Mouse (Mus musculus) stomach, postnatal 0 days (tissue): Measurements from ENCODE around the gene Syt6. TPM values are rescaled to one million over a fixed set of nuclear protein-coding genes. Genes with fewer than 3 reads are reported as not detected.

Source experiments
- ATAC-seq: fragments of 200-750 bp; cut with Nextera tagmentation; 2 replicates; pipeline ENCODE4 v1.8.0; 2017; ENCODE audit not compliant: low FRiP score, low TSS enrichment
- DNase-seq: peaks from one replicate; pipeline ENCODE4 v3.0.0-alpha.2; 2016; ENCODE audit warnings: low spot score
- H3K27ac ChIP-seq: fragments of 300-500 bp; sonication (generic); replicated peaks from 2 replicates; pipeline ENCODE4 v1.5.1; 2014; ENCODE audit warnings: mild to moderate bottlenecking, control low read depth
- H3K27me3 ChIP-seq: fragments of 300-500 bp; sonication (generic); 2 replicates; pipeline ENCODE4 v1.6.1; 2014; ENCODE audit warnings: low read length; ENCODE audit not compliant: control insufficient read depth, insufficient read depth
- H3K36me3 ChIP-seq: fragments of 300-500 bp; sonication (generic); 2 replicates; pipeline ENCODE4 v1.6.1; 2014; ENCODE audit warnings: low read length, mixed read lengths; ENCODE audit not compliant: control insufficient read depth, insufficient read depth
- H3K4me1 ChIP-seq: fragments of 300-500 bp; sonication (generic); replicated peaks from 2 replicates; pipeline ENCODE4 v1.6.1; 2014; ENCODE audit warnings: antibody characterized with exemption; ENCODE audit not compliant: control insufficient read depth, insufficient read depth
- H3K4me2 ChIP-seq: fragments of 300-500 bp; sonication (generic); replicated peaks from 2 replicates; pipeline ENCODE4 v1.6.1; 2014; ENCODE audit warnings: low read depth, mild to moderate bottlenecking, control low read depth, moderate library complexity
- H3K4me3 ChIP-seq: fragments of 300-500 bp; sonication (generic); 2 replicates; pipeline ENCODE4 v1.5.1; 2014; ENCODE audit warnings: low read depth, low read length, control low read depth
- H3K9ac ChIP-seq: fragments of 300-500 bp; sonication (generic); 2 replicates; pipeline ENCODE4 v1.6.1; 2014; ENCODE audit warnings: mild to moderate bottlenecking, low read length, control low read depth, mixed read lengths
- H3K9me3 ChIP-seq: fragments of 300-500 bp; sonication (generic); 2 replicates; pipeline ENCODE4 v1.6.1; 2016; ENCODE audit warnings: low read length; ENCODE audit not compliant: control insufficient read depth
- CTCF ChIP-seq: IDR thresholded peaks from 2 replicates; pipeline ENCODE4 v1.5.1; 2016; ENCODE audit warnings: antibody characterized with exemption, low read depth, mild to moderate bottlenecking, moderate library complexity
- EP300 ChIP-seq: optimal IDR thresholded peaks from 2 replicates; pipeline ENCODE3; 2016; ENCODE audit warnings: antibody characterized with exemption
- WGBS: fragments of 180-500 bp; shearing (Covaris S2); extraction: QIAGEN DNeasy Blood & Tissue Kit; methylation state at CpG from one replicate; pipeline ENCODE4 v1.1.7; 2014; 5-methylcytosine and 5-hydroxymethylcytosine counted together
- polyA plus RNA-seq: library from polyadenylated mRNA; unstranded; fragments of >200 nt; fragmentation: Nextera tagmentation; extraction: Ambion mirVana; gene quantifications from 2 replicates; pipeline ENCODE4 v1.2.1, GENCODE M21; 2015

The Syt6 gene
- 0.58 and 0.64 TPM in 2 replicates for polyA plus RNA-seq

DNA sequence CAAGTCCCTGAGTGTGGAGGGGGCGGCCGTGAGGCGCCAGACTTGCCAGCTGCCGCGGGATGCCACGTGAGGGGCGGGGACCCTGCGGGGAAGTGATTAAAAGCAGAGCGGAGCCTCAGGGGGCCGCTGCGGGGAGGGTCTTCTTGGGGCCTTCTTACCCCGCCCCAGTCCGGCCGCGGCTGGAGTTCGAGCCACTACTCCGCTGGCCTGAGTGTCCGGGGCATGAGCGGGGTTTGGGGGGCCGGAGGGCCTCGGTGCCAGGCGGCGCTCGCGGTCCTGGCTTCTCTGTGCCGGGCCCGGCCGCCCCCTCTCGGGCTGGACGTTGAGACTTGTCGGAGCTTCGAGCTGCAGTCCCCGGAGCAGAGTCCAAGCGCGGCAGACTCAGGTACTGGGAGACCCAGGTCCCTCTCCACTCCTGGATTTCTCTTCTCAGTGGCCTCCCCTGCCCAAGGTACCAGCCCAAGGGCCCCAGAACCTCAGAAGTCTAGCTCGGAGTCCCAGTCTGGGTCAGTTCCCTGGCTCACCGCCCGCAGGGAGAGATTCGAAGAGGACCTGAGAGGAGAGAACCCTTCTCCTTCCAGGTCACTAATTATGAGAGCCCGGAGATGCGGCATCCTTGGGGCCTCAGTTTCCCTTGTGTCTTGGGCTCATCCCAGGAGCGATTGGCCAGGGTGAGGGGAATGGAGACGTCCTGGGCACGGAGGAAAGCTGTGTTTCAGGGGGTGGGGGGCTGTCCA, at the start of gene Syt6:
Gene Syt6 (plus strand): TSS at position 76 of the 737 bp plus-strand sequence.
- under 1% methylated on average over 43 of the region's 44 CpGs for WGBS
- H3K4me3 ChIP-seq: peak within 1 kb of the TSS; percentile 40

DNA sequence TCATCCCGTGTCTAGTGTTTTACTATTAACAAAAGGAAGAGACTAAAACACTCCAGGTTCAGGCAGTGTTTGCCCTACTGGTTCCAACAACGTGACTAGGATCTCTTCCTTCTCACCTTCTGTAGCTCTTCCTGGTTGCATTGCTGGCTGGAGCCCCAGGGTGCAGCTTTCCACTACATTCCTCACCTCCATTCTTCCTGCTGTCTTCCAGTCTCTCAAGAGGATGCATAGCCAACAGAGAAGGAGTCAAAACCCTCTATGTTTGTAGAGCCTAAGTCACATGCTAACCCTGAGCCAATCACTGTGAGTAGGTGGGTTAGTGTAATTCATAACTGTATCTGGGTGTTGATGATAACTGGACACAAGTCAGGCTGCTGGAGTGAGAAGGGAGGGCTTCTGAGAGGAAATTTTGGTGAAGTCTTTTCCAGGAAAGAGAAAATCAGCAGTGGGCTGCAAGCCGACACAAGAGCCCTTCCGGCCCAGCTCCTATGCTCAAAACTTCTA, 48.8 kb upstream of the Syt6 start:
- H3K4me2 ChIP-seq: no peak overlapping the region
- TF ChIP-seq EP300 (no peak), CTCF (no peak)
- H3K4me3 ChIP-seq: no peak overlapping the region
- no peaks in the 10 kb centered on the region for H3K27me3 ChIP-seq
- H3K27ac ChIP-seq: no peak overlapping the region
- no peak for ATAC-seq
- DNase-seq: no peak
- H3K9me3 ChIP-seq: no peaks in the 10 kb centered on the region
- no peaks in the 10 kb centered on the region for H3K36me3 ChIP-seq
- H3K4me1 ChIP-seq: no peaks in the 10 kb centered on the region
- H3K9ac ChIP-seq: no peak overlapping the region
- 65% methylated on average over 4 of the region's 4 CpGs for WGBS

More for the DNA sequence above, at the start of gene Syt6:
- no peaks in the 10 kb centered on the region for H3K9me3 ChIP-seq
- no peaks in the 10 kb centered on the region for H3K4me1 ChIP-seq
- no peaks in the 10 kb centered on the region for H3K36me3 ChIP-seq
- peaks cover 21% of the 10 kb centered on the region for H3K27me3 ChIP-seq
- no peak within 1 kb of the TSS for H3K27ac ChIP-seq
- DNase-seq: peak; percentile 15
- ATAC-seq: no peak
- TF ChIP-seq EP300 (no peak), CTCF (no peak)
- no peak within 1 kb of the TSS for H3K9ac ChIP-seq
- H3K4me2 ChIP-seq: peak within 1 kb of the TSS; percentile 66

DNA sequence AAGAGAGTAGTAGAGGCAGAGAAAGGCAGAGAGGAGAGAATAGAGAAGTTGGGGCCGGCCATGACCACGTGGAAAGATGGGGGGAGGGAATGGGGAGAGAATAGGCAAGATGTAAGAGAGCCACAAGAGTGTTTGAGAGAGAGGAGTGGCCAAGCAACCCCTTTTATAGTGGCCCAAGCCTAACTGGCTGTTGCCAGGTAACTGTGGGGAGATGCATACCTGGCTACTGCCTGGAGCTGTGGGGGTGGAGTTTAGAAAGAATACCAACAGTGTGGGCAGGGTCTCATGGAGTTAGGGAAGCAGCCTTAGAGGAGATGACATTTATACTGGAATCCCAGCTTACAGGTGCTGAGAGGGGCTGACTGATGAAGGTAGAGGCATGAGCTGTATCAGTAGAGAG, 48.2 kb upstream of the Syt6 start:
- no peak for TF ChIP-seq EP300
- no peaks in the 10 kb centered on the region for H3K9me3 ChIP-seq
- no peak overlapping the region for H3K9ac ChIP-seq
- H3K4me1 ChIP-seq: no peaks in the 10 kb centered on the region
- H3K27me3 ChIP-seq: no peaks in the 10 kb centered on the region
- H3K4me3 ChIP-seq: no peak overlapping the region
- DNase-seq (no peak), ATAC-seq (no peak)
- H3K27ac ChIP-seq: no peak overlapping the region
- H3K36me3 ChIP-seq: no peaks in the 10 kb centered on the region
- WGBS: 25% methylated on average over 2 of the region's 2 CpGs
- no peak overlapping the region for H3K4me2 ChIP-seq

DNA sequence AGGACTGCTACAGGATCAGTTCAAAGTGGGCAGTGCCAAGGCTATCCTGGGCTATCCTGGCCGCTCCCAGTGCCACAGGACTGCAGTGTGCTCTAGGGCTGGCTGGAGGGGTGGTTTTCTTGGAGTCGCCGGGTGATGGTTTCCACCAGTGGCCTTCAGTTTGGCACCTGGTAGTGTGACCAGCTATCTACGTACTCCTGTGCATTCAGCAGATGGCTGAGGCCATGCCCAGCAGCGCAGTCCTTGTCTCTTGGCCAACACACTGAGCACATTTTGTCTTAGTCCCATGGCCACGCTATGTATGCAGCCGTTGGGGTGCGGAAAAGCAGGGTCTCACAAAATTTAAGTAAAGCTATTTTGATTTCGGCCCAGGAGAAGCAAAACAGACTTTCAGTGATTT, 41.0 kb upstream of the Syt6 start:
- DNase-seq (no peak), ATAC-seq (no peak)
- no peak overlapping the region for H3K4me3 ChIP-seq
- no peaks in the 10 kb centered on the region for H3K4me1 ChIP-seq
- H3K9ac ChIP-seq: no peak overlapping the region
- no peaks in the 10 kb centered on the region for H3K36me3 ChIP-seq
- TF ChIP-seq EP300 (no peak), CTCF (no peak)
- no peak overlapping the region for H3K4me2 ChIP-seq
- H3K27ac ChIP-seq: no peak overlapping the region
- no peaks in the 10 kb centered on the region for H3K27me3 ChIP-seq
- WGBS: 92% methylated on average over 9 of the region's 9 CpGs
- no peaks in the 10 kb centered on the region for H3K9me3 ChIP-seq

DNA sequence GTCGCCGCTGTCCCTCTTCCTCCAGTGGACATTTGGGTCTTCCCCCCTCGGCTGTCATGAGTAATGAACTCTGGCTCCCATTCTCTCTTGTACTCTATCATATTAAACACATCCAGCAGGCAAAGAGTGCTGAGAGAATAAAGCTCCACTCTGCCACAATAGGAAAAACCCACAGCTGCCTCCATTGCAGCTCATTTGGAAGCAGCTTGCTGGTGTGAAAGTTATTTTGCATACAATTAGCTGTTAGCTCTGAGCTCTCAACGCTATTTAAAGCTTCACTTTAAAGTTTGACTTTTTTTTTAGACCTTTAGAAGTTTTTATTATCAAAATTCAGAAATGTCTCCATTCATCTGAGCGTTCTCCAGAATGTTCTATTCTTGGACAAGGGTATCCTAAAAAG, 39.8 kb upstream of the Syt6 start:
- ATAC-seq (no peak), DNase-seq (no peak)
- Histone ChIP-seq H3K27me3 (no peaks in the 10 kb centered on the region), H3K27ac (no peak overlapping the region), H3K36me3 (no peaks in the 10 kb centered on the region), H3K9me3 (no peaks in the 10 kb centered on the region), H3K4me1 (no peaks in the 10 kb centered on the region), H3K9ac (no peak overlapping the region), H3K4me3 (no peak overlapping the region), H3K4me2 (no peak overlapping the region)
- 34% methylated on average over 5 of the region's 5 CpGs for WGBS
- TF ChIP-seq CTCF (no peak), EP300 (no peak)

DNA sequence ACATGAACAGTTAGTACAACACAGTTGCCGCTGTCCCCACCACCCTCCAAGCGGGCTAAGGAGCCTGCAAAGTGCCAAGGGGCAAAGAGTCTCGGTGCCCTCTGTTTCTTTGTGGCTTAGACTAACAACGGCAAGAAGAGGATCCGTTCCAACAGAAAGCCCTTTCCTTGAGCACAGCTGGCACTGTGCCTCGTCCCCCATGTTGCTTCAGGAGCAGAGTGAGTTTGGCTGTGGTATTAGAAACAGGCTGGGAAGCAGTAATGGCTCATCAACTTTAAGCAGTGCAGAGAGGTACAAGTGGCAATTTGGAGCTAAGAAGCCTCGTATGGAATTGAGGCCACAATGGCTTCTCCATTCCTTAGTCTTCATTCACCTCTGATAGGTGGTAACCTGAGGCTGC, 35.9 kb upstream of the Syt6 start:
- H3K4me1 ChIP-seq: no peaks in the 10 kb centered on the region
- H3K27ac ChIP-seq: no peak overlapping the region
- no peaks in the 10 kb centered on the region for H3K9me3 ChIP-seq
- no peaks in the 10 kb centered on the region for H3K36me3 ChIP-seq
- no peaks in the 10 kb centered on the region for H3K27me3 ChIP-seq
- H3K4me3 ChIP-seq: no peak overlapping the region
- no peak for TF ChIP-seq CTCF
- TF ChIP-seq EP300: no peak
- no peak for ATAC-seq
- 53% methylated on average over 7 of the region's 7 CpGs for WGBS
- no peak for DNase-seq
- no peak overlapping the region for H3K4me2 ChIP-seq
- H3K9ac ChIP-seq: no peak overlapping the region
